Mouse (Mus musculus) megakaryocyte progenitor cell, adult 5-6 weeks (primary cell): Measurements from ENCODE around the gene Cd52. TPM values are rescaled to one million over a fixed set of nuclear protein-coding genes. Genes with fewer than 3 reads are reported as not detected.
"Not testable (repeated sequence)": the region's sequence is repeated elsewhere in the genome, so short reads cannot be mapped to it uniquely, and the experiment has no call there.

Experiments
- ATAC-seq: replicated peaks from 2 replicates; pipeline ENCODE4 v1.8.0; 2016; ENCODE audit warnings: mild to moderate bottlenecking, moderate TSS enrichment, inconsistent platforms; ENCODE audit not compliant: poor library complexity
- total RNA-seq, 2 experiments: library from RNA; stranded (forward) in 1 of 2; stranded (reverse) in 1 of 2; fragments of 157-497, 149-512 nt in 1 of 2; fragments of 200-1000 nt in 1 of 2; gene quantifications; 2 replicates each; pipeline versions ENCODE4 v1.2.3 to v1.2.4; 2015 to 2017

Cd52 gene
- total RNA-seq (2015), result 291 and 358 TPM in 2 replicates
- 339 and 505 TPM in 2 replicates for total RNA-seq (2017)

GRCm38 (mm10) chr4:134094923-134095547 is at the start of gene Cd52:
TSS of gene Cd52 (minus strand) at chr4:134095082.
- peak; percentile 42 for ATAC-seq

- ATAC-seq, result not testable (repeated sequence)
Measured at GRCm38 (mm10) chr4:134144297-134144696, 49.4 kb upstream of the Cd52 start.

- ATAC-seq, result no peak
Measured at GRCm38 (mm10) chr4:134138857-134139256, 44.0 kb upstream of the Cd52 start.

GRCm38 (mm10) chr4:134136280-134136926 is 41.5 kb upstream of the Cd52 start:
- no peak for ATAC-seq

- no peak for ATAC-seq
Measured at GRCm38 (mm10) chr4:134132519-134133095, 37.7 kb upstream of the Cd52 start.

GRCm38 (mm10) chr4:134132117-134132516 is 37.2 kb upstream of the Cd52 start:
- no peak for ATAC-seq

GRCm38 (mm10) chr4:134129482-134129881 is 34.6 kb upstream of the Cd52 start:
- peak; percentile 56 for ATAC-seq

GRCm38 (mm10) chr4:134128983-134129362 is 34.1 kb upstream of the Cd52 start:
- ATAC-seq, result peak; percentile 33

GRCm38 (mm10) chr4:134128221-134128982 is 33.5 kb upstream of the Cd52 start, which contains the start of gene Sh3bgrl3:
TSS of gene Sh3bgrl3 (minus strand) at chr4:134128789.
- ATAC-seq, result peak; percentile 73

- ATAC-seq, result no peak
Measured at GRCm38 (mm10) chr4:134127793-134128192, 32.9 kb upstream of the Cd52 start.

GRCm38 (mm10) chr4:134127121-134127455 is 32.2 kb upstream of the Cd52 start:
- ATAC-seq, result no peak

GRCm38 (mm10) chr4:134126300-134127120 is 31.6 kb upstream of the Cd52 start:
- ATAC-seq, result no peak

GRCm38 (mm10) chr4:134125383-134126060 is 30.6 kb upstream of the Cd52 start:
- ATAC-seq, result no peak

GRCm38 (mm10) chr4:134123680-134124551 is 29.0 kb upstream of the Cd52 start:
- peak; percentile 52 for ATAC-seq

- no peak for ATAC-seq
Measured at GRCm38 (mm10) chr4:134123147-134123546, 28.3 kb upstream of the Cd52 start.

GRCm38 (mm10) chr4:134122281-134122680 is 27.4 kb upstream of the Cd52 start:
- ATAC-seq, result no peak

- ATAC-seq, result peak; percentile 7; the same call in 1 of the 2 replicates
Measured at GRCm38 (mm10) chr4:134121571-134121970, 26.7 kb upstream of the Cd52 start.

GRCm38 (mm10) chr4:134120916-134121315 is 26.0 kb upstream of the Cd52 start:
- no peak for ATAC-seq

GRCm38 (mm10) chr4:134120192-134120805 is 25.4 kb upstream of the Cd52 start:
- no peak for ATAC-seq
